Mouse (Mus musculus) adrenal gland, postnatal 25 days (tissue): Measurements from ENCODE around the gene Myrf. TPM values are rescaled to one million over a fixed set of nuclear protein-coding genes. Genes with fewer than 3 reads are reported as not detected.

ENCODE experiments used
- DNase-seq: peaks from one replicate; pipeline ENCODE4 v3.0.0; 2021; ENCODE audit warnings: mixed read lengths
- total RNA-seq: library from RNA; stranded (reverse); gene quantifications from 2 replicates; pipeline ENCODE4 v1.2.3, GENCODE M21; 2021

The Myrf gene
- total RNA-seq, 1 experiment from 2014 or later = 0.67 TPM

DNA sequence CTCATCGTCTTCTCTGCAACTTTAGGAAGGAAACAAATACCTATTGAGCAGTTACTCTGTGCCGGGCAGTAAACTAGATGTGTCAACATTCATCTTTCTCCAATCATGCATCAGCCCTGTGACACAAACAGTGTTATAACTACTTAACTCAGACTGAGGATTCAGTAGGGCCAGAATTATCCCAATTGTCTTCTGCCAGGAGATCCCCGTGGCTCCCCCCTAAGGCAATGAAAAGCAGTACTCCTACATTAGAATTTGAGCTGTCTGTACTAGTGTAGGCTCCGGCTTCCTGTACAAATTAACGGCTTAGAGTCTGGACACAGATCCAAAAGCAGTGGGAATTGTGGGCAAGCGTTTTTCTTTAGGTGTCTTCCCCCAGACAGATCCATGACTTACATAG lies 35.5 kb downstream of the Myrf start:
- DNase-seq = no peak

DNA sequence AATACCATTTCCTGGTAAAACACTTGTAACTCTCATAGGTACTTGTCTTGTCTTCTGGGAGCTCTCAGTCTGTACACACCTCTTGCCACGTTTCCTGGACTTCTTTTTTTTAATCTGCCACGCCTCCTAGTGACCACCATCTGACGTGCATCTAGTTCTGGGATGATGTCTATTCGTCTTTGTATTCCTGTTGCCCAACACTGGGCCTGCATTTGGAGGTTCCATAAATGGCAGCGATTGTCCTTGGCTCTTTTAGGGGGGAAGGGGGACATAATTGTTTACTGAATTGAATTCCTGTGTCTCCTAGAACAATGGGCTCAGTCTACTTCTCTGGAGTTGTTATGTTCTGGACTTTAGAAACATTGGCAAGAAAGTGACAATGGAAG lies 35.9 kb downstream of the Myrf start:
- no peak for DNase-seq

GRCm38 (mm10) chr19:10203848-10204615 lies 36.5 kb downstream of the Myrf start, which contains the start of the genes Tmem258 and Fen1:
Gene Tmem258 (plus strand): TSS chr19:10204014.
Gene Fen1 (minus strand): TSS chr19:10204169.
- peak; percentile 88 for DNase-seq

- no peak for DNase-seq
Observed at GRCm38 (mm10) chr19:10203146-10203847, 37.3 kb downstream of the Myrf start.

- peak; percentile 86 for DNase-seq
Observed at GRCm38 (mm10) chr19:10198723-10199122, 41.8 kb downstream of the Myrf start.

GRCm38 (mm10) chr19:10198286-10198685 lies 42.3 kb downstream of the Myrf start:
- DNase-seq = no peak

DNA sequence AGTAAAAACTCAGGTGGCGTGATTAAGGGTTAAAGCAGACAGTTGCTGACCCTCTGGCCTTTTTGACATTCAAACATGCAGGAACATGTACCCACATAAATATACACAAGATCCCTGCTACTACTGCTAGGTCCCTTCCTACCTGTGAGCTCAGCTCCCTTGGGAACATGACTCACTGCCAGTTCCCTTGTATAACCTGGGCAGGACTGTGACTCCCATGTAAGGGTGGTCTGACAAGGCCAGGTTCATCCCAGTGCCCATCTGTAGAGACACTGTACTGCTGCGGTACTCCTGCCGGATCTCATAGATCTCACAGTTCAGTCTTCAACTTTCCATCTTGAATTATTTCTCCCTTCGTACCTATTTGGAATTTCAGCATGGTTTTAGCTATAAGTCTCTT lies 43.4 kb downstream of the Myrf start:
- DNase-seq = no peak

DNA sequence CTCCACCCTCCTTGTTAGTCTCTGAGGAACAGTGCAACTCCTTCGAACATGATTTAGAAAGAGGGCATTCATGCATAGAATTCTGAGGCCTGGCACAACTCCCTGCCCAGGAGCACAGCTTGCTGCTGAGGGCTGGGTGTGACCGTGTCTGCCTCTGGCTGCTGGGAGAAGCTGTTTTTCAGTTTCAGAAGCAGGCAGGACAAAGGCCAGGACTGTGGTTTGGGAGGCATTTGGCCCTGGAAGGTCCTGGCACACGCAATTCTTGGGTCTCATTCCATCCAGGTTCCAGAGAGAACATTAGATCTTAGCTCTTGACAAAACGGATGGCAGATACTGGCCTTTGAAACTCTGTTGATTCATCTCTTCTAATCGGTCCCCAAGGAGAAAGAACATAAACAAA lies 45.3 kb downstream of the Myrf start:
- peak; percentile 42 for DNase-seq

GRCm38 (mm10) chr19:10194337-10194736 lies 46.2 kb downstream of the Myrf start:
- DNase-seq = no peak

GRCm38 (mm10) chr19:10191326-10191725 lies 49.2 kb downstream of the Myrf start:
- no peak for DNase-seq

DNA sequence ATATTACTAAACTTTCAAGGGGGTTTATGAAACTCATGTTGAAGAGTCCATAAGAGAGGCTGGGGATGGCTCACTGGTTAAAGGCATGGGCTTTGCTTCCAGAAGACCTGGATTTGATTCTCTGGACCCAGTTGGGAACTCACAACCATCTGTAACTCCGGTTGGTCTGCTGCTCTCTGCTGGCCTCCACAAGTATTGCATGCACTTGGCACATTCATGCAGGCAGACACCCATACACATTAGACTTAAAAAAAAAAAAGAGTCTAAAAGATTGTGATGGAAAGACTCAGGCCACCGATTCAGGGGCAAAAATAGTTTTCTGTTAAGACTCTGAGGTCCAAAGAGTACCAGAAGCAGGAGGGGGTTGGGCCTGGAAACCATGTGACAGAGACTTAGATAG lies 49.8 kb downstream of the Myrf start:
- DNase-seq = peak; percentile 70

DNA sequence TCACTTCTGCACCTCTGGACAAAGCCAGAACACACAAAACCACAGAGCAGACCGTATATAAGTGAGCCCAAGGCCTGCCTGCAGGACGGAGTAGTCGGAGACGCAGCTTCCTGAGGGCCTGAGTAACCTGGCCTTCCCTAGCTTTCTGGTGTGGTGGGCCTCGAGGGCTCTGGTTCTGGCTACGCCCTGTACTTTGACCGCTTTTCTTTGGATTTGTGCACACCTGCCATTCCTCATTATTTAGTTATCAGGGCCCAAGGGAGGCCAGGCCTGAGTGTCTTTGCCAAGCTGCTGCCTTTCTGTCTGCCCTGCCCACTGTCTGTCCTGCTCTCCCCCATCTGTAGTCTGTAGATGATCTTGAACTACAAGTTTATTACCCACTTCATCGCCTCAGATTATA lies 50.6 kb downstream of the Myrf start:
- DNase-seq = no peak

DNA sequence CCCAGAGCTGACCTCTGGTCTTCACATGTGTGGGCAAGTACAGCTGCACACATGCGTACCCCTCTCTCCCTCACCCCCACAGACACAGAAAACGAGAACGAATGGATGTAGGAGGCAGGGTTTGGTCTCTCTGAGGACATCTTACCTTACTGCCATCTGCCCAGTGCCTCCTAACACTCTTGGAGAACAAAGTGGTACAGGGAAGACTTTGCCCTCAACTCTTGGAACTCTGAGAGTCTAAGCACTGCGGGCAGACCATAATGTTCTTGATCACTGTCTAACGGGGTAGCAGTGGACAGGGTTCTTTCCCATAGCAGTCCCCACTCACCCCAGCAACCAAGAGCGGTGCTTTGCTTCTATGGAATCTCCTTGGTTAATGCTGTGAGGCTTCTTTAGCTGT lies 51.5 kb downstream of the Myrf start:
- no peak for DNase-seq

DNA sequence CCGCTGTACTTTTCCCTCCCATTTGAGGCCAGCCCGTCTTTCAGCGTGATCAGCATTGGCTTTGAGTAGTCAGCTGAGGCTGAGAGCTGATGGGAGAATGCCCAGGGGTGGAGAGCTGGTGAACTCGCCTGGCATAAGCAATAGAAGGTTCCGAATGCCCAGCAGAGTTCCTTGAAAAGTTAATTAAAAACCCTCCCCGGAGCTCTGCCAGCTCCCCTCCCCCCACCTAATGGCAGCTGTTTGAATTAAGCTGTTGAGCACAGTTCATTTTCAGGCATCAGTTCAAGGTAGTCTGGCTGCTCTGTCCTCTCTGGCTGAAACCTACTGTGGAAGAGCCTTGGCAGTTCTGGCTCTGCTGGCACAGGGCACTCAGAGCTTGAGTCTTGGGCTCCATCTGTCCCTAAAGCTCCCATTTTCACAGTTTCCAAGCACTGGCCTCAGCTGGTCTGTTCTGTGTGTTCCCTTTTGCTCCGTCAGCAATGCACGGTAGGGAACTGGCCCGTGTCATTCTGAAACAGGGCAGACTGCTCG lies 52.2 kb downstream of the Myrf start:
- DNase-seq = peak; percentile 50

DNA sequence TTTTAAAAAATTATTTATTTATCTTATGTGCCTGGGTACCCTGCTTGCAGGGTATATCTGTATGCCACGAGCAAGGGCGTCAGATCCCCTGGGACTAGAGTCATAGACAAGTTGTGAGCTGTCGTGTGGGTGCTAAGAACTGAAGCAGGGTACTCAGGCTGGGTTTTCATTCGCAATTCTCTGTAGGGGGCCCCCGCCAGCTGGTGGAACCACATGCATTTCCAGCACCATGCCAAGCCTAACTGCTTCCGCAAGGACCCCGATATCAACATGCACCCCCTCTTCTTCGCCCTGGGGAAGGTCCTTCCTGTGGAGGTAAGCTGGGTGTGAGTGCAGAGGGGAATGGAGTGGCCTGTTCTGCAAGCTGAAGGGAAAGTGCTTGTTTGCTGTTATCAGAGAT lies 54.0 kb downstream of the Myrf start:
- no peak for DNase-seq

GRCm38 (mm10) chr19:10185876-10186275 lies 54.7 kb downstream of the Myrf start:
- DNase-seq = no peak

GRCm38 (mm10) chr19:10184096-10184495 lies 56.5 kb downstream of the Myrf start:
- peak; percentile 65 for DNase-seq

DNA sequence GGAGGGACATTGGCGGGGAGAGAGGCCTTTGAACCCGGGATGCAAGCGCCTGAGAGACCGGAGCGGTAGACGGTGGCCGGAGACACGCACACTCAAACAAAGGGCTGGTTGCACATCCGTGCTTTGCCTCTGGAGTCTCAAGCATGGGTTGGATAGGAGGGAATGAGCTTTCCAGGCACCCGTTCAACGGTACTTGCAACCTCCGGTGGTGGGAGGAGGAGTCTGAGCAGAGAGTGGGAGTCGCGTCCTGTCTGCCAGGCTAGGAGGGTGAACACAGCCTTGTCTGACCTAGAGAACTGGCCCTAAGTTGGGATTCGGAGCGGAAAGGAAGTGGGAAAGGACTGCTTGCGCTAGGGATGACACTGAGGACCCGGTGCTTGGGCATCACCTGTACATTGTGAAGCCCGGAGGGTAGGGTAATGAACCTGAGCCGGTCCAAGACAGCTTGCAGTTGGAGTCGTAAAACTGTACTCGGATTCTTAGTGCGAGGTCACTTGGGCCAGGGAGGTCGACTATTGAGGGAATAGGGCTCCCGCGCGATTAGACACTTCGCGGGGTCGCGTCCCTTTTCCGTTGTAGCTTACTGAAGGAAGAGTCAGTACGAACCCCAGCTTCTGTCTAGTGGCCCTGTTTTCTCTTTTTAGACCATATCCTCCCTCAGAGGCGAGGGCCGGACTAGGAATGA lies 57.1 kb downstream of the Myrf start:
- peak; percentile 62 for DNase-seq

- peak; percentile 95 for DNase-seq
Observed at GRCm38 (mm10) chr19:10182670-10183298, 57.8 kb downstream of the Myrf start, which contains the start of gene Fads1. Gene Fads1 (plus strand): TSS chr19:10182888.

DNA sequence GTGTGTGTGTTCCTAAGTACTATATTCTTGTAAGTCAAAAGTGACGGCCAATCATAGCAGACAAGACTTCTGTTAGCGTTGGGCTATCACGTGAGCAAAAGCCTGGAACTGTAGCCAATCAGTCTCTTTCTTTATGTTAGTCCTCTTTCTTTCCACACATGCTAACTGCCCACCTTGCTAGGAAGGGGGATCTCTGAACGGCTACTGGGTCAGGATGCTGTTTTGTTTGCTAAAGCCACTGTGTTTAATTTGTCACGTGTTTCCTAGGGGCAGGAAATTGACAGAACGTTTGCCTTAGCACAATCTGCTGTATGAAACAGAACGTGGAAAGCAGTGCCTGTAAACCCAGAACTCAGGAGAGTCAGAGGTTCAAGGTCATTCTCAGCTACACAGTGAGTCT lies 58.4 kb downstream of the Myrf start:
- no peak for DNase-seq

GRCm38 (mm10) chr19:10181225-10181624 lies 59.3 kb downstream of the Myrf start:
- DNase-seq = no peak

- no peak for DNase-seq
Observed at GRCm38 (mm10) chr19:10176941-10177372, 63.6 kb downstream of the Myrf start.
